Mouse (Mus musculus) spleen, embryonic (tissue): ENCODE results near the gene Glod5.
"Not testable (repeated sequence)": the region's sequence is repeated elsewhere in the genome, so short reads cannot be mapped to it uniquely, and the experiment has no call there.

ENCODE experiments used
- CTCF ChIA-PET: fragments of 350-600 bp; sonication (Branson Sonifier 250); formaldehyde crosslinking; loops from one replicate; lab custom pipeline; 2022; lab: Charles Lee

Gene Glod5

GRCm38 (mm10) chrX:8018286-8018685 lies at the start of gene Glod5:
TSS of gene Glod5 (minus strand) at chrX:8018492.
- CTCF ChIA-PET = interaction anchor here (0.8 kb wide), 1 partner anchor 11 kb away, joined by 3 read pairs; no protein-coding TSS in a partner anchor

- CTCF ChIA-PET = not testable (repeated sequence)
Observed at GRCm38 (mm10) chrX:8051044-8051781, 32.9 kb upstream of the Glod5 start.

GRCm38 (mm10) chrX:8033009-8033408 lies 14.7 kb upstream of the Glod5 start:
- CTCF ChIA-PET = no interaction called here

GRCm38 (mm10) chrX:8026811-8027210 lies 8.5 kb upstream of the Glod5 start:
- CTCF ChIA-PET = no interaction called here

- CTCF ChIA-PET = no interaction called here
Observed at GRCm38 (mm10) chrX:8024795-8025194, 6.5 kb upstream of the Glod5 start.

- CTCF ChIA-PET = no interaction called here
Observed at GRCm38 (mm10) chrX:8020111-8020778, 2.0 kb upstream of the Glod5 start.

GRCm38 (mm10) chrX:8017142-8017541 lies 1.1 kb downstream of the Glod5 start:
- CTCF ChIA-PET = interaction anchor here (0.6 to 0.8 kb wide), 2 partner anchors 10 to 151 kb away, joined by 3 read pairs; no protein-coding TSS in a partner anchor

GRCm38 (mm10) chrX:8015675-8016074 lies 2.6 kb downstream of the Glod5 start:
- CTCF ChIA-PET = not testable (repeated sequence)

GRCm38 (mm10) chrX:8013569-8014314 lies 4.5 kb downstream of the Glod5 start:
- CTCF ChIA-PET = no interaction called here

- CTCF ChIA-PET = no interaction called here
Observed at GRCm38 (mm10) chrX:8013157-8013556, 5.1 kb downstream of the Glod5 start.

GRCm38 (mm10) chrX:8009356-8009755 lies 8.9 kb downstream of the Glod5 start:
- CTCF ChIA-PET = not testable (repeated sequence)

GRCm38 (mm10) chrX:8008543-8008942 lies 9.7 kb downstream of the Glod5 start:
- CTCF ChIA-PET = no interaction called here

- CTCF ChIA-PET = no interaction called here
Observed at GRCm38 (mm10) chrX:8002971-8003370, 15.3 kb downstream of the Glod5 start.

- CTCF ChIA-PET = no interaction called here
Observed at GRCm38 (mm10) chrX:8002001-8002400, 16.3 kb downstream of the Glod5 start.

- CTCF ChIA-PET = no interaction called here
Observed at GRCm38 (mm10) chrX:8000546-8001192, 17.6 kb downstream of the Glod5 start.

- CTCF ChIA-PET = no interaction called here
Observed at GRCm38 (mm10) chrX:7993068-7993735, 25.1 kb downstream of the Glod5 start.

- CTCF ChIA-PET = no interaction called here
Observed at GRCm38 (mm10) chrX:7992379-7993067, 25.8 kb downstream of the Glod5 start.

GRCm38 (mm10) chrX:7981368-7981767 lies 36.9 kb downstream of the Glod5 start:
- CTCF ChIA-PET = no interaction called here

GRCm38 (mm10) chrX:7977892-7978291 lies 40.4 kb downstream of the Glod5 start, which contains the start of gene Gata1:
TSS of gene Gata1 (minus strand) at chrX:7978071.
- CTCF ChIA-PET = no interaction called here

- CTCF ChIA-PET = no interaction called here
Observed at GRCm38 (mm10) chrX:7971292-7971691, 47.0 kb downstream of the Glod5 start.

- CTCF ChIA-PET = no interaction called here
Observed at GRCm38 (mm10) chrX:7968899-7969298, 49.4 kb downstream of the Glod5 start.
